Mouse (Mus musculus) G1E (cell line): ENCODE results near the gene Itgav.

Experiments used
- CTCF ChIP-seq: IDR thresholded peaks from 2 replicates; pipeline ENCODE4 v1.5.1; 2012; ENCODE audit warnings: low read depth, low read length, inconsistent platforms, mixed read lengths
- GATA2 ChIP-seq: IDR thresholded peaks from 2 replicates; pipeline ENCODE4 v1.6.1; 2012; ENCODE audit warnings: low read depth, low read length, inconsistent platforms, borderline replicate concordance

DNA sequence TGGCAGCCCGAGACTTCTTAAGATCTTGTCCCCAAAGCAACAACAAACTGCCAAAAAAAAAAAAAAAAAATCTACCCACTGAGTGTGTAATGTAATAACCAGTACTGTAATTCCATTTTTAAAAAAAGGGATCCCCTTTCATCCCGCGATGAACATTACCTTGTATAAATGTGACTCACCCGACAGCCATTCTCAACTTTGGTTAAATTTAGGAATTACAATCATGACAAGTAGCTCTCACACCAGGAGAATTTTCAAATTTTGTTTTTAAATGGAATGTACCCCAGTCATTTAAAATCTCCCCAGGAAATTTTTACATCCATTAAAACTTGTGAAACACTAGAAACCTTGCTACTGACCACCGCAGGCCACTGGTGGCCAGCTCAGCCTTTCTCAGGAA lies 10.3 kb upstream of the Itgav start:
- no peak for TF ChIP-seq CTCF
- TF ChIP-seq GATA2 = no peak
